Mouse (Mus musculus) adrenal gland, adult 8-10 months (tissue): Measurements from ENCODE around the gene Afg3l1. TPM values are rescaled to one million over a fixed set of nuclear protein-coding genes. Genes with fewer than 3 reads are reported as not detected.
"Not testable (repeated sequence)": the region's sequence is repeated elsewhere in the genome, so short reads cannot be mapped to it uniquely, and the experiment has no call there.

ENCODE experiments used
- DNase-seq: peaks from one replicate; pipeline ENCODE4 v3.0.0; 2022
- total RNA-seq, 4 experiments: library from RNA; stranded (reverse); gene quantifications; 2 replicates each; pipeline ENCODE4 v1.2.4; 2022

Gene Afg3l1
- total RNA-seq, 4 experiments from 2014 or later, result 69.7 to 99.4 (median 85.1) TPM

DNA sequence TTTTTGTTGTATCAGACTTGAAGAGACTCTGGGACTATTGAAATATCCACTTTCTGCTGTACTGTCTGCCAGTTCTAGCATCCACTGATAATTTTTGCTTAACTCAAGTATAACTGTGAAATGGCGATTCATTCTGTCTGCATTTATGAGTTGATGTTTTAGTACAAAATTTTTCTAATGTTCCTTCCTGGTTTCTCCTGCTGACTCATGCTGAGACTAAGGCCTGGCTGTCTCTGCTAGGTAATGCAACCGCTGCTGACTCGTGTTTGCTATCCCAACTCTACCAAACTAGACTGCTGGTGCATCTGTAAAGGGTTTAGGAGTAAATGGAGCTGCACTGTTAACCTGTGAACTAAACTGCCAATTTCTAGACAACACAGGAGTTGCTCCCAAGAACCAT, 10.2 kb upstream of the Afg3l1 start:
- DNase-seq, result no peak

DNA sequence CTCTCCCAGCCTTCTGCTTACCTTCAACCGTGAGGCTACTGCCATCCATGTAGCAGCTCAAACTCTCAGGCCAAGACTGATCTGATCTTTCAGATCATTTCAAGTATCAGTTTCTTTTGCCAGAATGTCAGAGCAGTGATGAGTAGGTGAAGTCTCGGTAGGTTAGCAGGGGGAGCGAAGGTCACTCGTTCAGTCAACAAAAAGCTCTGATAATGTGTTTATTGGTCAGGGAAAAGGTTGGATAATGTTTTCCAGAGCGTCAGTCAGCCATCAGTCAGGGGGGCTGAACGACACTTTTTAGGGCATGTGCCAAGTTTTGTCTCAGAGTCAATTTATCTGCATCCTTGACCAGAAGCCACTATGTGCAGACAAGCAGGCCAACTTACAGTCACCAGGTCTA, 4.7 kb upstream of the Afg3l1 start:
- not testable (repeated sequence) for DNase-seq

DNA sequence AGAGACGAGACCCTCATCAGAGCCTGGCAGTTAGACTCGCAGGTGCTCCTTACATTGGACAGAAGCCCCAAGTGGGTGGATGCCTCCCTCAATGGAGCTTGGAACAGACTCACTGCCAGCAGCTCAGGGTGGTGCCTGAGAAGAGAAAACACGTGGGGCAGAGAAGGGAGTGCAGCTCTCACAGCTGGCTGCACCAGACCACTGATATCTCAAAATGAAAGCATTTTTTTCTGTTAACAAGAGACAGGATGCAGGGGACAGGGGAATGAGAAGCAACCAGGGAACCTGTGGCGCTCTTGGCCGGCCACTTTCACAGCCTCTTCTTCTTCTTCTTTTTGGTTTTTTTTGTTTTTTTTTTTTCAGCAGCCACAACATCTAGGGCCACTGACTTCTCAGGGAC, 3.2 kb upstream of the Afg3l1 start:
- not testable (repeated sequence) for DNase-seq

DNA sequence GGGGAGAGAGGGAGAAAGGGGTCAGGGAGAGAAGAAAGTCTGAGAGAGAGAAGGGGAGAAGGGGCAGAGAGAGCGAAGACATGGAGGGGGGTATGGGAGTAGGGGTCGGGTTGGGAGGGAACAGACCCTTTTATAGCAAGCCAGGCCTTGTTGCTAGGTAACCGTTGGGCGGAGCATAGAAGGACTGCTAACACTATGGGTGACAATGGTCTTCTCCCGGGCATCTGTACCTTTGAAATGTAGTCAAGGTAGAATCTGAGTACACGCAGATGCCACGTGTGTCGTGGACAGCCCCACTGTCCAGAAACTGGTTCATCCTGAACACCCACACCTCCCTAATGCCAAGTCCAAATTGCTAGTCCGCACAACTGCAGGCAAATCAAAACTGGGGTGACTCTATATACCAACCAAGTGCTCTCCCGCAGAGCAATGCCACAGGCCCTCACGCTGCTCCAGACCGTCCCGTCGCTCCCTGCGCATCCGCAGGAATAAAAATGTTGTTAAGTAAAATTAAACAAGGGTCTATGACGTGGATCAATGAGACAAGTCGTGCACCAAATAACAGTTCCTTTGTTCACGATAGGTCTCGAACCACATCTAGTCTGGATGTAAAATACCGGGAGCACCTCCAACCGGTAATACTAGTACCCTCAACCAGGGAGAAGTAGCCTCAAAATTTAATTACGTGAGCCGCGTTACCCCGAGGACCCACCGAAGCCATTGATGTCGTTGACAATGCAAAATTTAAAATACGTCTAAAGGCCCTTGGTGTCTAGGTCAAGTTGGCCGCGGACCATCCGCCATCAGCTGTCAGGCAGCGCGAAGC, 579 bp upstream of the Afg3l1 start:
- DNase-seq, result no peak

DNA sequence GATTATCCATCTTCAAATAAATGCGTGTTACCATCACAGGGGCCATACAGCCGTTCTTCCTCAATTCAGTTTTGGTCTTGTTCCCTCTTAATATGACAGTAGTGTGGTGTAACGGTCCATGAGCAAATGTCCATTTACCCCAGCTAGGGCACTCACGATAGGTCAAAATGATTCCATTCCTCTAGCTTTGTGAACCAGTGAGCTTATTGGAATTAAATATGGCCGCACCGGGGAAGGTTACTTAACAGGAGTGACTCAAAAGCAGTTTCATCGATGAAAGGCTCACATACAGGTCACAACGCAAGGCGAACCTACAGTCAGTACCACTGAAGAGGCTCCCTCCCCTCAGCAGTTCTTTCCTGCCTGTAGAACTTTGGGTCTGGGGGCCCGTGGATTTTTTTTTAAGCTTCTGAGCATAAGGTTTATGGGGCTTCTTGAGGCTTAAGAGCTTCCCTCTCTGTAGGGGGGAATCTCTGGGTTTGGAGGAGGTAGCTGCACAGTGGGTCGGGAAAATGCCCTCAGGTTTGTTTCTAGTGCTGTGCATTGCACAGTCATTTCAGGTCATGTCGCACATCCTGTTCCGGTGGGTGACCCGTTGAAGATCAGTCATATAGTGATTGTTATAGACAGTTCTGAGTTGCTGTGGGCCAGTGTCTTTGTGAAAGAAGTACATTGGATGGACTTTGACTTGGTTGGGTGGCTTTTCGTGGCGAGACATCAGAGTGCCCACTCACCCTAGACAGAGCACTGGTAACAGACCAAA, 934 bp downstream of the Afg3l1 start:
- no peak for DNase-seq

DNA sequence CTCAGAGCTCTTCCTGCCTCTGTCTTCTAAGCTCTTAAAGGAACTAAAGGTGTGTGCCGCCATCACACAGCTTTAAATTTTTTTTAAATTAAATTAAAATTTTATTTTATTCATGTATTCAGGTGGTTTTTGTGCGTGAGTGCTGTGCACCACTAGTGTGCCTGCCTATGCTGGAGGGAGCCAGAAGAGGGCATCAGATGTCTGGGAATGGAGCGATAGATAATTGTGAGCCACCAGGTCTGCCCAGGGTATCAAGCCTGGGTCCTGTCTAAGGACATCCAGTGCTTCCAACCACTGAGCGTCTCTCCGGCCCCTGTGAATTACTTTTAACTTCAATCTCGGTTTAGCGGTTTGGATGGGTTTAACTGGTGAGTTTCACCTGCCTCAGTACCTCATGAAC, 4.9 kb downstream of the Afg3l1 start:
- DNase-seq, result no peak

DNA sequence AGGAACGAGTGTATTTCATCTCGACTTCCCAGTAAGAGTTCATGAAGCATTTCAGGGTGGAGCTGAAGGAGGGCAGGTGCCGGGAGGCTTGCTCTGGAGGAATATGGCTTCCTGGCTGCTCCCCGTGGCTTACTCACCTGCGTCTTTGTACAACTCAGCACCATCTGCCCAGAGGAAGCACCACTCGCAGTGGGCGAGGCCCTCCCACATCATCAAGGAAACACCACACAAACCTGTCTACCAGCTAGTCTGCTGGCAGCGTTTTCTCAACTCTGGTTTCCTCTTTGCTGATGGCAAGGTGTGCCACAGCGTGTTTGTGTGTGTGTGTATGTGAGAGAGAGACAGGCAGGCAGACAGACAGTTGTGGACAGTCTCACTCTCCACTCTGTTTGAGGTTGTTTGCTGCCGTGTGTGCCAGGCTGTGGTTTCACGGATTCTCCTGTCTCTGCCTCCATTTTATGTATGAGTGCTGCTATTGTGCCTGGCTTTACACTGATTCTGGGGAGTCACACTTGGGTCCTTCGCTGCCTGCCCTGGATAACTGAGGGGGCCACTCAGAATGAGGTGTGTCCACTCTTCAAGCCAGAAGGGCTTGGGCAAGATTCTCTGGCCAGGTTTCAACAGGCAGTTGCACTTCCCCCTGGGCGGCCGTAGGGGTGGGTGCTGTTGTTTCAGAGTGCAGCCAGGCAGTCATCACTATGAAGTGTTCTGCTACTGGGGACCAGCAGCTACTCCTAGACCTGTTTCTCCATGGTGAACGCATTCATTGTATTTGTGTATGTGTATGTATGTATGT, 13.8 kb downstream of the Afg3l1 start:
- no peak for DNase-seq

DNA sequence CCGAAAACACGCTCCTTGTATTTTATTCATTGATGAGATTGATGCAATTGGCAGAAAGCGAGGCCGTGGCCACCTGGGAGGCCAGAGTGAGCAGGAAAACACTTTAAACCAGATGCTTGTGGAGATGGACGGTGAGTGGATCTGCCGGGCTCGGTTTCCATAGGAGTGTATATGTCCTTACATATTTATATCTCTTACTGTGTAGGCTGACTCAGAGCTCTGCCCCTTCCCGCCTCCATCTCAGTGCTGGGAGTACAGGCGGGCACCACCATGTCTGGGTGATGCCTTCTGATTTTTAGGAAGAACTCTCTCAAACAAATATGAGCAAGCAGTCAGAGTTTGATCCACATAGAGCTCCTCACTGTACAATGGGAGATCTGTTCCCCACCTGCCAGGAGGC, 15.2 kb downstream of the Afg3l1 start:
- DNase-seq, result no peak

DNA sequence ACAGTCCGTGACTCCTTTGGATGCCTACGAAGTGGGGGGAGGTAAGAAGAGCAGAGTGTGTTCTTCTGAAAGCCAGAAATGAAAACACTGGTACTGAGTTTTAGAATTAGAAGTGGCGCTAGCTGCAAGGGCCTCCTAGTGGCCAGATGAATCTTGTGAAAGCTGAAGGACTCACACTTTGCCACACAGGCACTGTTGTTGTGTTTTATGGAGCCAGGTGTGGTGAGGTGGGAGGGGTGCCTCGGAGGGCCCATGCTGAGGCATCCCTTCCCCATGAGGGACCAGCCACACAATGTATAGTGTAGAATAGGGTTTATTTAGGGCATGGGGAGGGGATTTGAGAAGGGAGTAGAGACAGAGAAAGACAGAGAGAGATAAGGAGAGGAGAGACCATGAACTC, 20.0 kb downstream of the Afg3l1 start:
- DNase-seq, result no peak

DNA sequence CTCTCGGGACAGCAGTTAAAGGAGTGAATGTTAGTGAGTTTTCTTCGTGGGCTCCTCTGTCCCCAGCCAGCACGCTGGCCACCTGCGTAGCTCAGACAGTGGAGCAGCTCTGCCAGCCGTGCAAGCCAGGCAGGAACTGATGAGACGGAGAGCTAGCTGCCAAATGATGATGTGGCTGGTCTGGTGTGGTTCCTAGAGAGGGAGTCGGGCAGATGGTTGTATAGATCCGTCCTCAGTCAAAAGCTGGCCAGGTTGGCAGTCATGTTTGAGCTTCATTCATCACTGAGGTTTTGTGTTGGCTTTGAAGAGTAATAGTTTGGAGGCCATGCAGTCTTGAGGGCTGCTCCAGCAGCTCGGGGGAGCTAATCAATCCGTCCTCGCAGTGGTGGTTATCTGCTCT, 21.3 kb downstream of the Afg3l1 start:
- DNase-seq, result no peak

DNA sequence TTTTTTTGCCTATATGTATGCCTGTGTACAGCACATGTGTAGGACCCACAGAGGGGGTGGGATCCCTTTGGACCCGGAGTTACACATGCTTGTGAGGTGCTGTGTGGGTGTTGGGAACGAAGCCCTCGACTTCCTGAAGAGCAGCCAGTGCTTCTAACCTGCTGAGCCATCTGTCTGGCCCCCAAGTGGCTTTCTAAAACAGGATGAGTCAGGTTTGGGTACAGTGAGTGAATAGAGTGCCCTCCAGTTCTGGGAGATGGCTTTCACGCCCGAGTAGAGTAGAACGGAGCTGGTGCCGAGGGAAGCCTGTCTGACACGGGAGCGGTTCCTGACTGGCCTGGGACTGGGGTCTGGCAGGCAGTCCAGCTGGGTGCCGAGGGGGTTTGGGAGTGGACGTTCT, 21.9 kb downstream of the Afg3l1 start:
- no peak for DNase-seq

DNA sequence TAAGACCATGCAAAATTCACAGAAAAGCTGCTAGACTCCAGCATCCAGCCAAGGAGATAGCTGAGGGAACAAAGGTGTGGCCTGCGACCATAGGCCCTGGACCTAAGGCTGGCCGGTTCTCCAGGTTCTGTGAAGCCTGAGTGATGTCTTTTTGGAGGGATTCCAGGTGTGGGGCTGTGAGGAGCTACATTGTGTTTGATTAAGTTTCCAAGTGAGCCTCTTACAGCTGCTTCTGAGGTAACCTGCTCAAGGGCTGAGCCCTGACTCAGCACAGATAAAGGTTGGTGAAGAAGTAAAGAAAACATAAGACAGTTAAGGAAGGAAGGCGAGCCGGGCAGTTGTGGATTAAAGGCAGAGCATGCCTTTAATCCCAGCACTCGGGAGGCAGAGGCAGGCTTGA, 24.5 kb downstream of the Afg3l1 start:
- no peak for DNase-seq

DNA sequence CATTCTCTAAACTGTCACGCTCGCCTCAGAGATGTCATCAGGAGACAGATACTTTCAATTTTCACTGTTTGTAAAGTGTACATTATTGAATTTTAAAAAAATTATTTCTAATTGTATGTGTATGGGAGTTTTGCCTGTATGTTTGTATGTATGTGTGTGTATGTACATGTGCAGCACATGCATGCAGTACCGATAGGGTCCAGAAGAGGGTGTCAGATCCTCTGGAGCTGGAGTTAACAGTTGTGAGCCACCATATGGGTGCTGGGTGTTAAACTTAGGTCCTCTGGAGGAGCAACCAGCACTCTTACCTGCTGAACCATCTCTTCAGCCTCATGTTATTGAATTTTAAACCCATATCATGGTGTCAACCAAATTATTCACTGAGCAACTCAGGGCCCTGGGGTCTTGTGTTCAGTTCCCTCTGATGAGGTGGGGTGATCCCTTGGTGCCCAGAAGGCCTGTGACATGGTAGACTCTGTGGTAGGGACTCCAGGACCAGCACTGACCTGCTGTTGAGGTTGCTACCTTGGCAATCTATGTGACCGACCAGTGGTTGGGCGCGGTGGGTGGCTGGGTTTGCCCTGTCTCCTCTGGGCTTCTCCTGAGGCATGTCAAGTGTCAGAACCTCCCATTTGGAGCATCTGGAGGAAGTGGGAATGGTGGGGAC, 26.2 kb downstream of the Afg3l1 start:
- no peak for DNase-seq

DNA sequence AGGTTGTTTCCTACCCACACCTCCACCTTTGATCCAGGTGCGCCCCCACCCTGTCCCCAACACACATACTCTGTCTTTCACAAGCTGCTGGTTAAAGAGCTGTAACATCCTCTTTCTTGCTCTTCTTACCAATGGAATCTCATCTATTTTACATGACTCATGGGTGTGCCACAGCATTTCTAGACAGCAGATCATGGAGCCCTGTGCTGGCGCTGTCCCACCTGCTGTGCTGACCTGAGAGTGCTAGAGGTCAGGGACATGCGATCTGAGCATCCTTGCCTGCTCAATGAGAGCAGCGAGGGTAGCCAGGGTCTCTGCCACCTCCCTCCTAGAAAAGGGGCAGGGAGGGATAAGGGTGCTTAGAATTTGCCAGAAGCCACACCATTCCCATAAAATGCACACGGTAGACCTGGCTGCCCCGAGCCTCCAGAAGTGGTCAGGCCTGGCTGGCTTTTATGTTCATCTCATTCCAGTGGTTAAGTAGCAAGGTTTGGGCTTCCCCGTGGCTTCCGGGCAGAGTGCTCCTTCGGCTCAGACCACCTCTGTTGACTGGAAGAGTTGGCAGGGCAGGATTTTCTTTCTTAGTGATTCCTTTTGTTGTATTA, 27.0 kb downstream of the Afg3l1 start:
- no peak for DNase-seq

DNA sequence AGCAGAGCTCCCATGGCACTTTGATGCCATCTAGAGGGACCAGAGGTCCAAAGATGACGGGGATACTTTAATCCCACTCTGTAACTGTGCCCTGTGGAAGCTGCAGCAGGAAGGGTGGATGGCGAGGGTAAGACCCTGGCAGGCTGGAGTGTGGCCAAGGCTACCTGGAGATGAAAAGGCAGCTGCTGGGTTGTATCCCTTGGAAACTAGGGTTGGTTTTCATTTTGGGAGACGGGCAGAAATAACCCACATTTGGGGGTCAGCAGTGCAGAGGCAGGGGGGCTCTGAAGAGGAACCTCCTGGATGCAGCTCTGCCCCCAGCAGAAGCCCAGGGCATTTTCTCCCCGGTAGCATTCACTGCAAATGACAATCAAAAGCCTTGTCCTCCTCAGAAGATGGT, 27.6 kb downstream of the Afg3l1 start:
- DNase-seq, result no peak

DNA sequence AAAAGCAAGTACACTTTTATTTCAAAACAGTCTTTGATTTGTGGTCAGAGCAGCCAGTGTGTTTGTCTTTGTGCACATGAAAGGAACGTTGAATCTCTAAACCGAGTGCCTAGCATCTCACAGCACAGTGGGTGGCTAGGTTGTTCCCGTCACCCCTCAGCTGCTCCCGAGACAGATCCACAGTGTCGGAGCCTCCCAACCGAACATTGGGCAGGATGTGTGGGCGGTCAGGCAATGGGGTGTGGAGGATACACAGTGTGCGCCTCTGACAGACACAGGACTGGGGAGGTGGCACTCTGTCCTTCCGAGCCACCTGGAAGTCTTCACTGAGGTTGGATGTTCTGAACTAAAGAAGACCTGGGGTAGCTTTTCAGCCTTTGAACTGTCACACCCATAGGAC, 28.0 kb downstream of the Afg3l1 start:
- DNase-seq, result no peak

DNA sequence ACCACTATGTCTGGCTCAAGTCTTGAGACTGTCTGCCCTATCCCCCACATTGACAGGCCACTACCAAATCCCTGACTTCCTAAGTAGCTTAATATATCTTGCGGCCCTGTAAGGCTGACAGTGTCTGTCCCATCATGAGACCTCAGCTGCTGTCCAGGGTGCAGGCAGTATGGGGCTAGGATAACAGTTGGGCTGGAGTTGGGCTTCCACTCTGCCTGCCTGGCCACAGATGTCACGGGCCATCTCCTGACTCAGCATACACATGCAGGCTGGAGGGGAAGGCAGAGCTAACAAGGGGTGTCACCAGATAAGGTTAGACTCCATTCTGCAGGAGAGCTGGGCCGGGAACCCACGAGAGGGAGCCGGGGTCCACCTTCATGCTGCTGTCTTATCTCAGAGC, 29.4 kb downstream of the Afg3l1 start:
- no peak for DNase-seq

DNA sequence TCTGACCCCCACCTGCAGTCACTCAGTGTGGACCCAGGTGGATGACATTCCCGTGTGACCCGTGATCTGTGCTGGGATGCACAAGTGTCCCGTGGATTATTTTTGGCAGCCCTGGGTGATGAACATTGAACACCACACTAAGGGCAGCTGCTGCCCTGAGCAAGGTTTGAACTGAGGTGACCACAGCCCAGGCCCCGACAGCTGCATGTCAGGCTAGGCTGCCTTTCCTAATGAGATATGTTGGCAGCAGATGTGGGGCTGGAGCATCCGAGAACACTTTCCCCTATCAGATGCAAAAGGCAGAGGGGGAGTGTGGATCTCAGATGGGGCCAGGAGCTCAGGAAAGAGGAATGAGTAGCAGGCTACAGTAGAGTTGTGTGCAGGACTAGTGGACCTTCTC, 33.1 kb downstream of the Afg3l1 start:
- DNase-seq, result no peak

DNA sequence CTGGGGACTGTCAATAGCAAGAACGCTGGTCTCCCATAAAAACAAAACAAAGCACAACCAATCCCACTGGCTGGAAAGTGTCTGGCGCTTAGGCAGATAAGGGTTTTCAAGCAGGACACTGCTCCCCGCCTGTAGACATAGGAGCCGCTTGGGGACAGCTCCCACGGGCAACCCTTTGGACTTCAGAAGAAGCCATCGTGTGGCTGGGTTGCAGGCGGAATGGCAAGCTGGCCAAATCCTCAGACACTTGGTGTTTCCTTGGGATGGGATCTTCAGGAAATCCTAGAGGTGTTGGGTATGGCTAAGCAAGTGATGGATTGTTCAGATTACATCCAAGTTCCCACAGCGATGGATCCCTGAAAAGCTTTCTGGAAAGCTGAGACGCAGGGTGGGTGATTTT, 36.4 kb downstream of the Afg3l1 start:
- no peak for DNase-seq

DNA sequence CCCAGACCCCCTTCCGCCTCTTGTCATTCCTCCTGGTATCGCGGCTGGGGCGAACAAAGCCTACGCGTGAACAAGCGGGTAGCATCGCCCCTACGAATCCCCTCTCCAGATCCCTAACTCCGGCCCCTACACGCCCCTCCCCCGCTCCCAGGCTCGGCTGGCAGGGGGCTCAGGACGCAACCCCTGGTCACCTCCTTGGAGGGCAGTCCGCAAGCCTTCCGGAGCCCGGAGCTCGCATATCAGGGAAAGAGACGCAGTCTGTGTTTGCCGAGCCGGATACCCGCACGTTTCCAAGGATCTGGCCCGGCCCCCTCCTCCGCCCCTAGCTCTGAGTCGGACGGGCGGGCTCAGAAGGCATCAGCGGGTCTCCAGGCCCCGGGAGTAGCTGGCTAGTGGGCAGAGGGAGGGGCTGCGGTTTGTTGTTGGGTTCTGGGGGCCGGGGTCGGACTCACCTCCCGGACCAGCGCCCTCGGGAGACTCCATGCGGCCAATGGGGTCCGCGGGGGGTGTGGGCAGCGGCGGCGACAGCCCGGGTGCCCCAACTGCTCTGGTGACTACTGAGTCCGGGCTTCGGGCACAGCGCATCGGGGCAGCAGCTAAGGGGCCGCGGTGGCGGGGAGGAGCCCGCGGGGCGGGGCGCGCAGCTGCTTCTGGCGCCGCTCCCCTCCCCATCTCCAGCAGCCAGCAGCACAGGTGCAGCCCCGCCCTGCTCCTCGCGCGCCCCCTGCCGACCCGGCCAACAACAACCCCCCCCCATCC, 37.3 kb downstream of the Afg3l1 start, which contains the start of gene Dbndd1:
TSS of gene Dbndd1 (minus strand) at position 683 of the 759 bp plus-strand sequence.
- no peak for DNase-seq

DNA sequence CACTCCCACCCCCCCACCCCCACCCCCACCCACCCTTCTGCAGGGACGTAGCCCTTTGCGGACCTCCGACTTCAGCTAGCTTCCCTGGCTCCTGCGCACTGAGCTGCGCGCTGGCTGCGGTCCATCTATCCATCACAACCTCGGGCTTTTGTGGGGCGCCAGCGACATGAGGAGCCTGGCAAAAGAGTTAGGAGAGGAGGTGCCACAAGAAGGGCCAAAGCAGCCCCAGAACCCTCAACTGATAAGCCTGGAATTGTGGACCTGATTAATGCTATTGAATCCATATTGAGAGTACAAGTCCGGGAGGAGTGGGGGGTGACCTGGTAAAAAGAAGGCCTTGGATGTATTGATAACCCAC, 37.8 kb downstream of the Afg3l1 start:
- DNase-seq, result no peak
